Mouse (Mus musculus) heart, postnatal 0 days (tissue): ENCODE measurements at regions not wholly inside any gene's neighbourhood (a gene's known extent, or its start where the extent isn't known, plus 50 kb on each side); places are given as distances from the start of the nearest gene placed in this dataset.

Experiments
- CTCF ChIP-seq: IDR thresholded peaks from 2 replicates; pipeline ENCODE4 v1.5.1; 2016; ENCODE audit warnings: antibody characterized with exemption, control low read depth, low read depth
- EP300 ChIP-seq: IDR thresholded peaks from 2 replicates; pipeline ENCODE4 v1.6.1; 2016; ENCODE audit warnings: antibody characterized with exemption, low read depth

- TF ChIP-seq CTCF (no peak), EP300 (no peak)
These were observed 811.0 kb downstream of the Cetn3 start for GRCm38 (mm10) chr13:82593831-82594230.
